Mouse (Mus musculus) C2C12 (cell line): ENCODE results near the gene Paox. TPM values are rescaled to one million over a fixed set of nuclear protein-coding genes. Genes with fewer than 3 reads are reported as not detected.

Source experiments
- H3K27me3 ChIP-seq: one replicate; pipeline ENCODE4 v1.6.1; 2011; ENCODE audit not compliant: control insufficient read depth, insufficient read depth, insufficient read length
- H3K36me3 ChIP-seq: one replicate; pipeline ENCODE4 v1.6.1; 2011; ENCODE audit not compliant: control insufficient read depth, insufficient read depth
- H3K4me3 ChIP-seq: one replicate; pipeline ENCODE4 v1.5.1; 2011; ENCODE audit warnings: mild to moderate bottlenecking, control low read depth; ENCODE audit not compliant: poor library complexity, insufficient read depth, severe bottlenecking
- H3K79me2 ChIP-seq: one replicate; pipeline ENCODE4 v1.6.1; 2011; ENCODE audit not compliant: control insufficient read depth, insufficient read depth
- H3K79me3 ChIP-seq: one replicate; pipeline ENCODE4 v1.6.1; 2011; ENCODE audit warnings: low read depth, control low read depth
- H3ac ChIP-seq: one replicate; pipeline ENCODE3; 2011; ENCODE audit warnings: low read depth; ENCODE audit not compliant: control insufficient read depth, insufficient read length
- CEBPB ChIP-seq: IDR thresholded peaks from one replicate; pipeline ENCODE4 v1.6.1; 2011; ENCODE audit warnings: low read depth, mild to moderate bottlenecking, control low read depth, moderate library complexity
- CTCF ChIP-seq: IDR thresholded peaks from one replicate; pipeline ENCODE4 v1.5.1; 2011; ENCODE audit not compliant: control insufficient read depth, insufficient read depth, insufficient read length
- FOSL1 ChIP-seq: IDR thresholded peaks from one replicate; pipeline ENCODE4 v1.8.0; 2011; ENCODE audit warnings: mild to moderate bottlenecking, low read length; ENCODE audit not compliant: poor library complexity, insufficient read depth, severe bottlenecking
- MAX ChIP-seq: IDR thresholded peaks from one replicate; pipeline ENCODE4 v1.6.1; 2011; ENCODE audit warnings: mild to moderate bottlenecking, control low read depth
- MYOD1 ChIP-seq: IDR thresholded peaks from one replicate; pipeline ENCODE4 v1.6.1; 2011; ENCODE audit warnings: low read depth; ENCODE audit not compliant: control insufficient read depth, insufficient read length
- MYOG ChIP-seq: IDR thresholded peaks from one replicate; pipeline ENCODE4 v1.6.1; 2011; ENCODE audit not compliant: control insufficient read depth, insufficient read length; ENCODE audit errors: extremely low read depth
- USF1 ChIP-seq: IDR thresholded peaks from one replicate; pipeline ENCODE4 v1.6.1; 2011; ENCODE audit warnings: low read depth, mild to moderate bottlenecking, control low read depth, moderate library complexity
- polyA plus RNA-seq: library from polyadenylated mRNA; unstranded; fragments of >200 nt; fragmentation: generic; extraction: Trizol; gene quantifications from one replicate; pipeline ENCODE4 v1.2.1, GENCODE M21; 2012; ENCODE audit warnings: missing spikeins

The Paox gene
- polyA plus RNA-seq, 1 experiment, result 10.1 TPM

DNA sequence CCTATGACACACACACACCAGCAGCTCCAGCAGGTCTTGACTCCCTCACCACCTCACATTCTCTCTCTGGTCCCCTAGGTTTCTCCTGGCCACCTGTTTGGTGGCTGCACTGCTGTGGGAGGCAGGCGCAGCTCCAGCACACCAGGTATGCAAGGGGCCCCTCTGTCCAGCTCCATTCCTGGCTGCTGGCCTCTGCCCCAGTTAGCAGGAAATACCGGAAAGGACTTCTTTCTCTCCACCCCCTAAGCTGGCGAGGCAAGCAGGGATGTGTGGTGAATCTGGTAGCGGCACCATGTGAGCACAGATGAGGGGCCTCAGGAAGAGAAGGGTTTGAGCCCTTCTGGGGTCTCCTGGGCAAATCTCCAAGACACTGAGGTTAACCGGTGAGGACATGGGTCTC, 20.6 kb upstream of the Paox start:
- Histone ChIP-seq H3K79me2 (no peaks in the 10 kb centered on the region), H3K27me3 (no peaks in the 10 kb centered on the region), H3K36me3 (no peaks in the 10 kb centered on the region), H3ac (no peak overlapping the region), H3K4me3 (no peak overlapping the region), H3K79me3 (no peaks in the 10 kb centered on the region)
- TF ChIP-seq FOSL1, result no peak

DNA sequence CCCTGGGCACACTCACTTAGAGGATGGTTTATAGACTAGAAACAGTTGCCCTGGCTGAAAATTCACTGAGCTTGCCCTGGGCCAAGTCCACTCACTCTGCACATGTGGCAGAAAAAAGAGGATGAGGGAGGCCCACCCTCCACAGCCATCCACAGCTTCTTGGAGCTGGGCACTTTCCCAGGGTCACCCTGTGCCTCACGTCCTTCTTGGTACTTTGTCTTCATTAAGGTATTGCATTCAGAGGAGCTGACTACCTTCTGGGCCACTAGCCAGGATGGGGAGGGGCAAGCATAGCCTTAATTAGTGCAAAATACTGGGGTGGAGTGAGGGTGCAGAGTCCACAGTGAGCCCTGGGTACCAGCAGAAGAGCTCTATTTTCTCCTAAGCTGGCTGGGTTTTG, 20.0 kb upstream of the Paox start:
- no peaks in the 10 kb centered on the region for H3K79me2 ChIP-seq
- no peak overlapping the region for H3ac ChIP-seq
- no peaks in the 10 kb centered on the region for H3K27me3 ChIP-seq
- no peak overlapping the region for H3K4me3 ChIP-seq
- H3K36me3 ChIP-seq, result no peaks in the 10 kb centered on the region
- H3K79me3 ChIP-seq, result no peaks in the 10 kb centered on the region
- TF ChIP-seq CTCF, result no peak
- no peak for TF ChIP-seq MYOG
- TF ChIP-seq CEBPB, result no peak
- TF ChIP-seq MYOD1, result no peak
- no peak for TF ChIP-seq FOSL1
- no peak for TF ChIP-seq USF1
- TF ChIP-seq MAX, result no peak

DNA sequence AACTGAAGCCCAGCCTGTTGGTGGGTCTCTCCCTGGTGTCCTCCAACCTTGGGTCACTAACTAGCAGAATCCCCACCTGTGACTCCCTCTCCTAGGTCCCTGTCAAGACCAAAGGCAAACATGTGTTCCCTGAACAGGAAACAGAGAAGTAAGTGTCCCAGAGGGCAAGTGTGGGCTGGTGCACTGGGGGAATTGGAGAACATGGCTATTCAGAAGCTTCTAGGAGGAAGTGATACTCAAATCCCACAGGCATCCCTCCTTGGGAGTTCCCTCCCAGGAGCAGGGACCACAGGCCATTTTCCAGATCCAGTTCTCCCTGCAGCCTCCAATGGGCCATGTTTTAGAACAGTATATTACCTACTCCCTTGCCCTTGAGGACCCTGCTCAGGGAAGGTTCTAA, 19.5 kb upstream of the Paox start:
- H3K27me3 ChIP-seq, result no peaks in the 10 kb centered on the region
- H3K79me3 ChIP-seq, result no peaks in the 10 kb centered on the region
- H3ac ChIP-seq, result no peak overlapping the region
- TF ChIP-seq MYOG (no peak), FOSL1 (no peak), USF1 (no peak), MAX (no peak), CTCF (no peak), MYOD1 (no peak), CEBPB (no peak)
- no peaks in the 10 kb centered on the region for H3K36me3 ChIP-seq
- no peaks in the 10 kb centered on the region for H3K79me2 ChIP-seq
- H3K4me3 ChIP-seq, result no peak overlapping the region

DNA sequence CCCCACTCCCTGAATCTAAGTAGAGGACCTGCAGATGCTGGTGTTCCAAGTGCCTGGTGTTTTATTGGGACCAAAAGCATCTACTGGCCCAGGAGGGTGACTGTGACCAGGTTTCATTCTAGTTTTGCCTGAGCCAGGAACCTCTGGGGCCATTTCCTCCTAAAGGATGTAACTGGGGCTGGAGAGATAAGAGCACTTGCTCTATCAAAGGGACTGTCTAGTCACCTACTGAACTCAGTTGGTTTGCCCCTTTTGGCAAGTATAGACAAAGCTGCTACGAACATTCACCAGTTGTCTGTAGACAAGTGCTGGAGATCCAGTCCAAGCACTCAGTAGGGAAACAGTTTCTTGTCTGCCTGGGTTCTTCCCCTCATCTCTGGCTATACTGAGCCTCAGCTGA, 17.1 kb upstream of the Paox start:
- no peaks in the 10 kb centered on the region for H3K36me3 ChIP-seq
- H3K79me3 ChIP-seq, result no peaks in the 10 kb centered on the region
- no peak overlapping the region for H3ac ChIP-seq
- H3K27me3 ChIP-seq, result no peaks in the 10 kb centered on the region
- H3K79me2 ChIP-seq, result no peaks in the 10 kb centered on the region
- no peak for TF ChIP-seq MYOG
- no peak for TF ChIP-seq CEBPB
- no peak for TF ChIP-seq FOSL1
- TF ChIP-seq CTCF, result no peak
- no peak for TF ChIP-seq MAX
- TF ChIP-seq USF1, result no peak
- no peak for TF ChIP-seq MYOD1
- no peak overlapping the region for H3K4me3 ChIP-seq

DNA sequence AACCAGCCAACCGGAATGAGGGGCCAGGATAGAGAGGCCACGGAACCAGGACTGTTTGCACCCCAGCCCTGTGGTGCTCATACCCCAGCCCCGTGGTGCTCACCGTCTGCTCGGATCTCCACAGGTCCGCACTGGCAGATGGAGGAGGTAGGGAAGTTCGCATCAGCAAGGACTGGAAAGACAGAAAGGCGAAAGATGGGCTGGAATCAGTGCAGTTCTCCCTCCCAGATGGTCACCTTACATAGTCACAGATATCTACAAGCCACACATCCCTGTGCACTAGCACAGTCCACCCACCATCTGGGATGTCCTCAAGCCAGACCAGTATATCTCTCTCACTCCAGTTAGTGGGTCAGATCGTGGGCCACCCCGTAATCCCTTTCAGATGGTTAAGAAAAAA, 14.1 kb upstream of the Paox start:
- peaks cover 8% of the 10 kb centered on the region for H3K36me3 ChIP-seq
- H3K79me2 ChIP-seq, result no peaks in the 10 kb centered on the region
- H3K27me3 ChIP-seq, result no peaks in the 10 kb centered on the region
- no peak for TF ChIP-seq USF1
- no peak for TF ChIP-seq MYOG
- TF ChIP-seq CEBPB, result no peak
- TF ChIP-seq MYOD1, result no peak
- TF ChIP-seq FOSL1, result no peak
- TF ChIP-seq MAX, result no peak
- TF ChIP-seq CTCF, result no peak
- H3K79me3 ChIP-seq, result no peaks in the 10 kb centered on the region
- H3ac ChIP-seq, result no peak overlapping the region
- H3K4me3 ChIP-seq, result no peak overlapping the region

DNA sequence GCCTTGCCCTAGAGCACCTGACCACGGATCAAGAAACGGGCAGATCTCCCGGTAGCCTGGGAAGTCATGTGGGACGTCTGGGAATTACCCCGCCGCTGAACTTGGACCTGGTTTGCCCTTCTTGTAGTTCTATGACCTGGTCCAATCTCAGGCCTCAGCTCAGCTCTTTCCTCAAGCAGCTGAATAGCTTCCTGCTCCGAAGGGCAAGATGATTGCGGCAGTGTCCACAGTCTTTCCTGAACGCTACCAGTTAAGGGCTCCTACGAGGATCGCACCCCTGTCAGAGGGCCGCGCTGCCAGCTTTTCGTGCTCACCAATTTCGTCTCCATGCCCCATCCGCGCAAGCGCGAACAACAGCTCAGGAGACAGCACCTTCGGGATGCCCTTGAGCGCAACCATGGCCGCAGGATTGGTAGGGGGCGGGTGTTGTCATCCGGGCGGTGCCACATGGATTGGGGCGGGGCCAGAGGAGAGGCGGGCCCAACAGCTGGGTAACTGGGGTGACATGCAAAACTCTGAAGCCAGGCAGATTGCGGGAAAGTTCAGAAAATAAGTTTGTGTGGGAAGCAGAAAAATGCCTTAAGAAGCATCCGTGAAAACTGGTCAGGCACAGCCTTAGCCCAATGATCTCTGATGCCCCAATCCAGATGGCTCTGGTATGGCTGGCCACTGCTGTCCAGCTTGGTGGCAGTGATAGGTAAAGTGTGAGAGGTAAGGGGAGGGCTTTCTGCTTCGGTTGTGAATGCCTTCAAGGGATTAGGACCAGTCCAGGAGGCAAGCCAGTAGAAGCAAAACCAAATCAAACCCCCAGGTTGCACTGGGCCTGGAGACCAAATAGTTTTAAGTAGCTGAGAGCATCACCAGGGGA, 13.4 kb upstream of the Paox start, which contains the start of gene Fuom:
Gene Fuom, minus strand, starts transcription at position 449 of the 868 bp plus-strand sequence.
- no peaks in the 10 kb centered on the region for H3K79me3 ChIP-seq
- H3K79me2 ChIP-seq, result no peaks in the 10 kb centered on the region
- no peak for TF ChIP-seq FOSL1
- no peak for TF ChIP-seq CEBPB
- no peak for TF ChIP-seq MYOD1
- no peak for TF ChIP-seq MYOG
- TF ChIP-seq MAX, result no peak
- no peak for TF ChIP-seq CTCF
- H3ac ChIP-seq, result peak within 1 kb of the TSS; percentile 28
- H3K27me3 ChIP-seq, result no peaks in the 10 kb centered on the region
- no peak within 1 kb of the TSS for H3K4me3 ChIP-seq
- H3K36me3 ChIP-seq, result peaks cover 8% of the 10 kb centered on the region
